Mouse (Mus musculus): ENCODE results near the gene Hoxc9. TPM values are rescaled to one million over a fixed set of nuclear protein-coding genes. Genes with fewer than 3 reads are reported as not detected.

Gene Hoxc9
- polyA plus RNA-seq, 1 experiment from 2014 or later: 0.13 TPM

DNA sequence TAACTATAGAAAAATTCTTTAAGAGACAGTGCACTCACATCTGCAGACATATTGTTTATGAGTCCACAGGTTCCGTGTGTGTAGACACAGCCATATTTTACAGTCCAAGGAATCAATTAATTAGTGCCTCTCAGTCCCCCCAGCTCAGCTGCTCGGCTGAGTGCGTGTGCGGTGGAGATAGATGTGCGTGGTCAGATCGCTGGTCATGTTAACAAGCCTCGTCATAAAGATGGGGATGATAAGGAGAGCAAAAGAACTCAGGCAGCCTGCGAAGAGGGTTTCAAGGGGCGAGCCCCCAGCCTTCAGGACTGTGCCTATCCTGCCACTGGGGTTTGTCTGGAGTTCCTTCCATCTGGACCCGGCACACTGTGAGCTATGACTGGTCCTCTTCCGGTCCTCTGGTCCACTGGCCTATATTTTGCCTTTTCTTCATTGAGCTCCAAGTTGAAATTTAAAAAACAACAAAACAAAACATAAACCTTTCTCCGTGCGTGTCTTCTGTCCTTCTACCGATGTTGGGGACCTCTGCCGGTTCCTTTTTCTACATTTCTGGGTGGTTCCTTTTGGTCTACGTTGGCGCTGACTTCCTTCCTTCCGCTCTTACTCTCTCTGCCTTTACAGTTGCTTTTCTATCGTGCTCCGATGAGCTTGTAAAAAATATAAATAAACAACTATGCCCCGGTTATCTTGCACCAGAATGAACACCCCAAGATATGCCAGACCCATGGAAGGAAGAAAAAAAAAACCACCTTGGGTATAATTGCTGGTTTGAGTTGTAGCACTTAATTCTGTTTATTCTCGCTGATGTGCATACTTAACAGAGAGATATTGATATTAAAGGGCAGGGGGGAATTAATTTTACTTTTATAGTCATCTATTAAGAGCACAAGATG is 30.8 kb upstream of the Hoxc9 start:
- Histone ChIP-seq H3K27ac (no peak overlapping the region), H3K27me3 (peaks cover 100% of the 10 kb centered on the region), H3K9ac (no peak overlapping the region), H3K9me3 (no peaks in the 10 kb centered on the region), H3K36me3 (no peaks in the 10 kb centered on the region), H3K4me2 (no peak overlapping the region), H3K4me3 (no peak overlapping the region), H3K4me1 (replicated peaks) (peaks cover 6% of the 10 kb centered on the region)
- no peak for ATAC-seq (ENCODE audit: low FRiP score)
- WGBS: 10% methylated on average over 22 of the region's 22 CpGs

DNA sequence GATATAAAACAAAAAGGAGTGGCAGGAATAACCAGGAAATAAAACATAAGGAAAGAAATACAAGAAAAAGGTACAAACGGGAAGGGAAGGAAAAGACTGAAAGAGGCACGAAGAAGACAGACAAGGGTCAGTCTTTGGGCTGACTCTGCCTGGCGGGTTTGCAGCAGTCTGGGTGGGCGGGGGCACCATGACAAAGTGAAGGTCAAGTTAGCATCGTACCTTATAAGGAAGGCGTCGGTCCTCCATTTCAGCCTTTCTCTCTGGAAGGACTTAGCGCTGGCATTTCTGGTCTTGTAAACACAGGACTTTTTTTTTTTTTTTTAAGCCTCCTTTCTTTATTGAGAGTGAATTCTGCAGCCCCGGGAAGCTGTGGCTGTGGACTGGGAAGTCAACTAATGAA is 29.0 kb upstream of the Hoxc9 start:
- WGBS: 1% methylated on average over 9 of the region's 9 CpGs
- Histone ChIP-seq H3K27me3 (peaks cover 100% of the 10 kb centered on the region), H3K9me3 (no peaks in the 10 kb centered on the region), H3K4me1 (replicated peaks) (peaks cover 6% of the 10 kb centered on the region), H3K36me3 (no peaks in the 10 kb centered on the region), H3K27ac (no peak overlapping the region), H3K4me2 (no peak overlapping the region), H3K4me3 (no peak overlapping the region), H3K9ac (no peak overlapping the region)
- ATAC-seq (ENCODE audit: low FRiP score): no peak

GRCm38 (mm10) chr15:102948842-102949241 is 27.4 kb upstream of the Hoxc9 start:
- Histone ChIP-seq H3K4me2 (no peak overlapping the region), H3K9ac (no peak overlapping the region), H3K27ac (no peak overlapping the region), H3K4me1 (replicated peaks) (no peaks in the 10 kb centered on the region), H3K27me3 (peaks cover 100% of the 10 kb centered on the region), H3K36me3 (no peaks in the 10 kb centered on the region), H3K4me3 (no peak overlapping the region), H3K9me3 (no peaks in the 10 kb centered on the region)
- no peak for ATAC-seq (ENCODE audit: low FRiP score)
- 14% methylated on average over 2 of the region's 2 CpGs for WGBS

DNA sequence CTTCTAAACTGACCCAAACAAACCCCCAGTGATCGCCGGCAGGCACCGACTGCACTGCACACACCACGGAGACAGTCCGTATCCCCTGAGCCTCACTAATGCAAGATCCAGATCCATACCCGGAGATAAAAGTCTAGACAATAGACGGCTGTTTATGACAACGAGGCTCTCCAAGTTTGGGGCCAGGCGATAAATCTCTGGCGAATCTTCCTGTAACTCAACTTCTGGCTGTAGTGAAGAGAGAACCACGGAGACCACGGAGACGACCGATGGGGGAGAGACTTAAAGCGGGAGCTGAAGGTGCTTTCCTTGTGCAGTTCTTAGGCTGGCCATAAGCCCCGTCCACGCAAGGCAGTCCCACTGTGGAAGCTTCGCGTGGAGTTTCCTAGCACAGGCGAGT is 26.5 kb upstream of the Hoxc9 start:
- peaks cover 100% of the 10 kb centered on the region for H3K27me3 ChIP-seq
- H3K9ac ChIP-seq: no peak overlapping the region
- H3K4me1 ChIP-seq (replicated peaks): no peaks in the 10 kb centered on the region
- no peaks in the 10 kb centered on the region for H3K36me3 ChIP-seq
- H3K4me3 ChIP-seq: no peak overlapping the region
- ATAC-seq (ENCODE audit: low FRiP score): no peak
- no peak overlapping the region for H3K27ac ChIP-seq
- 2% methylated on average over 20 of the region's 20 CpGs for WGBS
- H3K4me2 ChIP-seq: no peak overlapping the region
- no peaks in the 10 kb centered on the region for H3K9me3 ChIP-seq

DNA sequence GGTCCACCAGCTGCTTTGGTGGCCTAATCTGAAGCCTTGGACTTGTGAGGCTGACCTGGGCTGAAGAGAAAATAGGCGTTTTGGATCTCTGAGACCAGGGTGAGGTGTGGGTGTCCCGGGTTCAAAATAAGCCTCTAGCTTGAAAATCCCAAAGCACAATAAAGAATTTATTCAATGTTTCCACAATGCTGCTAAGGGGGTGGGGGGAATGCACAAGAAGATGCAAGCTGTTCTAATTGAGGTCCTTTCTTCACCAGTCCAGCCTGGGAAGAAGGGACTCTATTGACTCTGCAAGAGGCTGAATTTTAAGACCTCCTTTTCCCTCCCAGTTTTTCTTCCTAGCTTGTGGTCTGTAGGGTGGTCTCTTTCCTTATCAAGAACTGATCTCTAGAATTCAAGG is 25.4 kb upstream of the Hoxc9 start:
- H3K4me1 ChIP-seq (replicated peaks): no peaks in the 10 kb centered on the region
- H3K27ac ChIP-seq: no peak overlapping the region
- ATAC-seq (ENCODE audit: low FRiP score): no peak
- H3K36me3 ChIP-seq: no peaks in the 10 kb centered on the region
- no peaks in the 10 kb centered on the region for H3K9me3 ChIP-seq
- no peak overlapping the region for H3K9ac ChIP-seq
- no peak overlapping the region for H3K4me2 ChIP-seq
- no peak overlapping the region for H3K4me3 ChIP-seq
- H3K27me3 ChIP-seq: peaks cover 100% of the 10 kb centered on the region
- WGBS: 5% methylated on average over 2 of the region's 2 CpGs

- H3K9ac ChIP-seq: no peak overlapping the region
- no peak for ATAC-seq (ENCODE audit: low FRiP score)
Observed at GRCm38 (mm10) chr15:102953561-102953960, 22.7 kb upstream of the Hoxc9 start.

GRCm38 (mm10) chr15:102954192-102955006 is 21.8 kb upstream of the Hoxc9 start, which contains the start of gene Hoxc11:
Gene Hoxc11 (plus strand): TSS chr15:102954427.
- Histone ChIP-seq H3K27ac (no peak within 1 kb of the TSS), H3K4me2 (no peak within 1 kb of the TSS), H3K9me3 (no peaks in the 10 kb centered on the region), H3K9ac (no peak within 1 kb of the TSS), H3K4me1 (replicated peaks) (no peaks in the 10 kb centered on the region), H3K27me3 (peaks cover 99% of the 10 kb centered on the region), H3K36me3 (no peaks in the 10 kb centered on the region), H3K4me3 (no peak within 1 kb of the TSS)
- ATAC-seq (ENCODE audit: low FRiP score): no peak
- under 1% methylated on average over 57 of the region's 57 CpGs for WGBS

More at GRCm38 (mm10) chr15:102953561-102953960, 22.7 kb upstream of the Hoxc9 start:
- H3K36me3 ChIP-seq: no peaks in the 10 kb centered on the region
- WGBS: 2% methylated on average over 6 of the region's 6 CpGs
- no peak overlapping the region for H3K4me2 ChIP-seq
- no peaks in the 10 kb centered on the region for H3K9me3 ChIP-seq
- no peak overlapping the region for H3K4me3 ChIP-seq
- no peaks in the 10 kb centered on the region for H3K4me1 ChIP-seq (replicated peaks)
- no peak overlapping the region for H3K27ac ChIP-seq
- peaks cover 100% of the 10 kb centered on the region for H3K27me3 ChIP-seq

GRCm38 (mm10) chr15:102955007-102955382 is 21.2 kb upstream of the Hoxc9 start:
- no peak overlapping the region for H3K4me3 ChIP-seq
- no peak overlapping the region for H3K9ac ChIP-seq
- no peaks in the 10 kb centered on the region for H3K9me3 ChIP-seq
- no peaks in the 10 kb centered on the region for H3K36me3 ChIP-seq
- under 1% methylated on average over 28 of the region's 28 CpGs for WGBS
- H3K27me3 ChIP-seq: peaks cover 99% of the 10 kb centered on the region
- no peak overlapping the region for H3K27ac ChIP-seq
- ATAC-seq (ENCODE audit: low FRiP score): no peak
- no peaks in the 10 kb centered on the region for H3K4me1 ChIP-seq (replicated peaks)
- no peak overlapping the region for H3K4me2 ChIP-seq

DNA sequence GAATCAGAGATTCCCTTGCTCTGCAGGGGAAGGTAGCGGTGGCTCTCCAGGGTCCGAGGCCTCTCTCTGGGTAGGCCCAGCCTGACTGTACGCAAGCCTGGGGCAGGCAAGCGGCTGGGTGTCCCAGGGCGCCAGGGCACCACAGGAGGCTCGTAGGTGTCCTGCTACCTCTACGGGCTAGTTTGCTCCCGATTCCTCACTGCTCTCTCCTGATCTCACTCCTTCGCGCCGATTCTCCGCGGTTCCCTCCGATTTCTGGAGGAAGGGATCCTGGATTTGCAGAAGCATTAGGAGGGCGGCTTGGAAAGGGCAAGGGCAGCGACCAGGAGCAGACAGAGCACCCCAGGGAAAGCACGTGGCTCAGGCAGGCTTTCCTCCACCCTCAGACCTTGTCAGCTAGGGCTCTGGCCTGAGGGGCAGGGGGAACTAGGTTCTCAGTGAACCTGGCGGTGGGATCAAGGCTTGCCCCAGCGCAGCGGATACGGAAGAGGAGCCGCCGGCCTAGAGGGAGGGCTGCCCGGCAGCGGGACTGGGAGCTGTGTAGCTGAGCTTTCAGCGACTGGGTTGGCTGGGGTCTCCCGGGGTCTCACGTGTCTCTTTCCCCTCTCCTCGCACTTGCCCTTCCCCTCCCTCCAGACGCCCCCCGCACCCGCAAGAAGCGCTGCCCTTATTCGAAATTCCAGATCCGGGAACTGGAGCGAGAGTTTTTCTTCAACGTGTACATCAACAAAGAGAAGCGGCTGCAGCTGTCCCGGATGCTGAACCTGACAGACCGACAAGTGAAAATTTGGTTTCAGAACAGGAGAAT is 20.2 kb upstream of the Hoxc9 start:
- no peak overlapping the region for H3K4me2 ChIP-seq

DNA sequence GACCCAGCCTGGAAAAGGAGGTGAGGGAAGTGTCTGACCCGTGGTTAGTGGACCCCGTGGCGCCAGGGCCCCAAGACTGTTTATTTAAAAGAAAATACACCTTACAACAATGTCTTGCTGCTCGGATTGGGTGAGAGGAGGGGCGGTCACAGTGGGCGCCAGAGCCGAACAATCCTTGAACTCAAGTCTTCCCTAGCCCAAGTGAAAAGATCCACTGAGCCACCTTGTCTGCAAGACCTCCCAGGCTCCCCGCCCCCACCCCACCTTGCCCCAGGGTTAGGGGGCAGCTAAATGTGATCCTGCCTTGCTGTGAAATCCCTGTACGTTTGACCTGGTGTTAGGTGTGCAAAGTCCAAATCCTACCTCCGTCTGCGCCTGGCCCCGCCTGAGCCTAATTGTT is 19.3 kb upstream of the Hoxc9 start:
- Histone ChIP-seq H3K27ac (no peak overlapping the region), H3K4me3 (no peak overlapping the region), H3K9me3 (no peaks in the 10 kb centered on the region), H3K9ac (no peak overlapping the region), H3K27me3 (peaks cover 99% of the 10 kb centered on the region), H3K36me3 (no peaks in the 10 kb centered on the region), H3K4me1 (replicated peaks) (no peaks in the 10 kb centered on the region), H3K4me2 (no peak overlapping the region)
- WGBS: 1% methylated on average over 12 of the region's 12 CpGs
- ATAC-seq (ENCODE audit: low FRiP score): no peak

More for the DNA sequence above, 20.2 kb upstream of the Hoxc9 start:
- Histone ChIP-seq H3K9me3 (no peaks in the 10 kb centered on the region), H3K4me3 (no peak overlapping the region), H3K9ac (no peak overlapping the region), H3K27me3 (peaks cover 99% of the 10 kb centered on the region), H3K27ac (no peak overlapping the region), H3K4me1 (replicated peaks) (no peaks in the 10 kb centered on the region), H3K36me3 (no peaks in the 10 kb centered on the region)
- ATAC-seq (ENCODE audit: low FRiP score): no peak
- under 1% methylated on average over 39 of the region's 40 CpGs for WGBS

GRCm38 (mm10) chr15:102959663-102960191 is 16.5 kb upstream of the Hoxc9 start:
- no peaks in the 10 kb centered on the region for H3K4me1 ChIP-seq (replicated peaks)
- no peak overlapping the region for H3K4me3 ChIP-seq
- H3K36me3 ChIP-seq: no peaks in the 10 kb centered on the region
- no peaks in the 10 kb centered on the region for H3K9me3 ChIP-seq
- H3K9ac ChIP-seq: no peak overlapping the region
- H3K4me2 ChIP-seq: no peak overlapping the region
- no peak for ATAC-seq (ENCODE audit: low FRiP score)
- H3K27me3 ChIP-seq: peaks cover 98% of the 10 kb centered on the region
- no peak overlapping the region for H3K27ac ChIP-seq
- WGBS: under 1% methylated on average over 13 of the region's 13 CpGs

GRCm38 (mm10) chr15:102961728-102962127 is 14.5 kb upstream of the Hoxc9 start:
- Histone ChIP-seq H3K36me3 (no peaks in the 10 kb centered on the region), H3K9ac (no peak overlapping the region), H3K9me3 (no peaks in the 10 kb centered on the region), H3K4me2 (no peak overlapping the region), H3K27ac (no peak overlapping the region), H3K4me3 (no peak overlapping the region), H3K4me1 (replicated peaks) (peaks cover 5% of the 10 kb centered on the region), H3K27me3 (peaks cover 98% of the 10 kb centered on the region)
- ATAC-seq (ENCODE audit: low FRiP score): no peak
- WGBS: 4% methylated on average over 6 of the region's 6 CpGs
